Mouse (Mus musculus) testis, postnatal 14 days (tissue): ENCODE measurements around the gene Cpa5.

ENCODE experiments used
- DNase-seq: peaks from one replicate; pipeline ENCODE4 v3.0.0; 2021; ENCODE audit warnings: low spot score

Cpa5 gene

GRCm38 (mm10) chr6:30604342-30604867 lies 6.4 kb upstream of the Cpa5 start:
- no peak for DNase-seq

GRCm38 (mm10) chr6:30605111-30605510 lies 5.7 kb upstream of the Cpa5 start:
- DNase-seq: no peak

DNA sequence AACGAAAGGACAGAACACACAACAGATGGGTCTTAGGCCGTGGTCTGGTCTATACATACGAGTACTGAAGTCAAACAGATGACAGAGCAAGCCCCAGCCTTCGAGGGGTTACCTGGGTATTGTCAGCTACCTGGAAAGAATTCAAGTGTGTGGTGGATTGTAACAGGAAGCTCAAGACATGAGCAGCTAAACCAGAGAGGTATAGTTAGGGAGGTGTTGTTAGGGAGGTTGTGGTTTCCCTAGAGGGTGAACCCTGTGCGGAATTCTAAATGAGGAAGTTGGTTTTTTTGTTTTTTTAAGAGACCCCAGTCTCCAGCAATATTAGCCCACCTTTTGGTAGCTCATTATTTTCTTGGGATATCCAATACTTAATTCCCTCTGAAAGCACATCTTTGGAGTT lies 5.1 kb upstream of the Cpa5 start:
- no peak for DNase-seq

DNA sequence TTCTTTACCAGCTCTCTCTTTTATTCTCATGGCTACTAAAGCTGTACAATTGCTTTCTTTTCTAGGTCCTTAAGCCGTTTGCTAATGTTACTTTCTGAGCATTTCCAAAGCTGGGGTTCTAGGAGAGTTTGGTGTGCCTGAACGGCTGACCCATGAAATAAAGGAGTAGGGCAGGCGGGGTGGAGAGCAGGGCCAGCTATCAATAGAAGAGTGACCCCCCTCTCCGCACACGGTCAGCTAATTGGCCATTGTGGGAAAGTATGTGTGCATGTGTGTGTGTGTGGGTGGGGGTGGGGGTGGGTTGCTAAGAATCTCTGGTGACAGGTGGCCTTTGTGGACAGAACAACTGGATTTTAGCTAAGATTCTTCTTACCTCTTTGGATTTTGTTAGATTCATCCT lies 402 bp downstream of the Cpa5 start:
- no peak for DNase-seq

GRCm38 (mm10) chr6:30614251-30614650 lies 3.4 kb downstream of the Cpa5 start:
- DNase-seq: no peak

DNA sequence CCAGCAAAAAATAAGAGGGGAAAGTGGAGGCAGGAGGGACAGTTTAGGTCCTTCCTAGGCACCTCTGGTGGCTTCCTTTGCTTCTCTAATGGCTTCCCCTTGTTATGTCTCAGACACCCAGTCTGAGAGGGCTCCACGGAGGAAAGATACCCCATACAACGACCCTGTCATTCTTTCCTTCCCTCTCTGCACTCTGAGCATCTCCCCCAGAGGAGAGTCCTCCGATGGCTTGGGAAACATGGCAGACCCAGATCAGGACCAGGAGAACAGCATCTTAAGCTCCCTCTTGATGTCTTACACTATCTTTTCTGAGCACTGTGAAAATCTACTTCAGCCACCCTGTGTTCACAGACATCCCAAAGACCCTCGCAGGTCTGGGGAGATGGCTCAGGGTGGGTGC lies 4.9 kb downstream of the Cpa5 start:
- no peak for DNase-seq

- DNase-seq: no peak
Measured at GRCm38 (mm10) chr6:30616491-30616941, 5.7 kb downstream of the Cpa5 start.

DNA sequence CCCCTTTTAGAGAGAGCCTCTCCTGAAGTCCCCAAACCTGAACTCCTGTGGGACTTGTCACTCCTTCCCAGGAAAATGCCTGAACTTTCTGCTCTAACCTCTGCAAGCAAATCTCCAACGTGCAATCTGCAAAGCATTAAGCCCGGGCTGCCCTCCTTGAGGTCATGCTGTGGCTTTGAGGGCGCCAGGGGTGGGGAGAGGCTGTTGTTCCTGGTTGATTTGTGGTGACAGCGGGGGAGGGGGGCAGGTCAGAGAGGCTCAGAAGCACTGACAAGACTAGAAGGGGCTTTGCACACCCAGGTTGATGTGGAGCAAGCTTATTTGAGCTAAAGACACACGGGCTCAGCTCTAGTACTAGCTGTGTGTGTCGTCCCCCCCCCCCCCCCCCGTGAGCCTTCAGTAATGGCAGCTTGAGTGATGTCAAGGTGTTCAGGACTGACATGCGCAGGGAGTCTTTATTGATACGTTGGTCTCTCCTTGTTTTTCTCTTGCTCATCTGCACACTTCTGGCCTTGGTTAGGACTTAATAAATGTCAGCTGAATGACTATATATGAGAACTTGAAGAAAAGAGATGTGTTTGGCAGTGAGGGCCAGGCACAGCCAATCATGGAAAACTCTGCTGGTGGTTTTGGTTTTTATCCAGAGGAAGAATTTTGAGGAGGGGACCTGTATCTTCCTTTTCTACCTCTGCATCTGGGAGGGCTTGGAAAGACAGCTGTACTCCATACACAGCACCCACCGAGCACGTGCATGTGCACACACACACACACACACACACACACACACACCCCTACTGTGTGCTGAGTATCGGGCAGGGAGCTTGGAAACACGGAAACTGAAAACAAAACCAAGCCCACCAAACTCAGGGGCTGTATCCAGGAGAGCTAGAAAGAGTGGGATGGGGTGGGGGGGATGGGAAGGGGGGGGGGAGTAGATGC lies 6.5 kb downstream of the Cpa5 start:
- DNase-seq: no peak

GRCm38 (mm10) chr6:30617959-30618590 lies 7.3 kb downstream of the Cpa5 start:
- no peak for DNase-seq

- DNase-seq: no peak
Measured at GRCm38 (mm10) chr6:30618735-30619134, 7.9 kb downstream of the Cpa5 start.

DNA sequence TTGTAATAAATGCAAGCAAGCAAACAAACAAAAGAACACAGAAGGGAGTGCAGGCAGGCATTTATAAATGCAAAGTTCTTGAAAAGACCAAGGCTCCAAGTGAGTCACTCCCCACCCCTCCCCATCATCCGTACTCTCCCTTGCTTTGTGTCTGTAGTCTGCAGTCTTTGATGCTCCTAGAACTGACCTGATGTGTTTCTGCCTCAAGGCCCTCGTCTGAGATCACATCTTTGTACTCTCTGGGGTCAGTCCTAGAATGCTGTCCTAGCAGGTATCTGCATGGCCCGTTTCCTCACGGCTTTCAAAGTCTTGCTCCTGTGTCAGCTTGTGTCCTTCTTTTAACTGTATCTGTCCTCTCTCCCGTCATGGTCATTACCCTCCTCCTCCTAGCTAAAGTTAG lies 8.8 kb downstream of the Cpa5 start:
- no peak for DNase-seq

- no peak for DNase-seq
Measured at GRCm38 (mm10) chr6:30620591-30620990, 9.8 kb downstream of the Cpa5 start.

DNA sequence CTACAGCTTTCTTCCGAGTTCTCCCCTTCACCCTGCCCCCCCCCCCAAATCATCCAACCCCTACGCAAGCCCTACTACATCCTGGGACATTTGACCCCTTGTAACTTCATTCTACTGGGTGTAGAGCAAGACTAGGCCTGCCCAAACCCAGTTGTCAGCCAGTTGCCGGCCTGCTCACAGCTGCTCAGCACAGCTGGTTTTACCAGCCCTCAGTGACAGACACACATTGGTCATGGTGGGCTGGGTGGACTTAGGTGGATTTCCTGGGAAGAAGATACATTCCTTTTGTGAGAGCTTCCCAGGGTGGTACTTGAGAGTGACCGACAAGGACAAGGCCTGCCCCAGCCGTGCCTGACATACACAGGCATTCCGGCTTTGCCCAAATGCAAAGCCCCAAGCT lies 10.2 kb downstream of the Cpa5 start:
- DNase-seq: no peak

DNA sequence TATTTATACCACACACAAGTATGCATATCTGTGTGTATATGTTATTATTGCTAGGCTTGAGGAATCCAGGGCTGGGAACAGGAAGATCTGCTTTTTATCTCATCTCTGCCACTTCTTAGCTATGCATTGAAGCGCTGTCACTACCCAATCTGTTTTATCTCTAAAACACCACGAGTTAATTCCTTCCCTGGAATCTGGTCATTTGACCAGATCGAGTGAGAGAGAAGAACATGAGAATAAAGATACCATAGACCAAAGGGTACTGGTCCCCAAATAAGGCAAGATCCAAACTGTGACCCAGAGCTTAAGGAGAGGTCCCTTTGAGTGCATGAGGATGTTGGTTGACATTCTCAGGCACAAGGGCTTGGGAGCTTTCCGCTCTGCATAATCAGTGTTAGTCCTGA lies 11.2 kb downstream of the Cpa5 start:
- no peak for DNase-seq

DNA sequence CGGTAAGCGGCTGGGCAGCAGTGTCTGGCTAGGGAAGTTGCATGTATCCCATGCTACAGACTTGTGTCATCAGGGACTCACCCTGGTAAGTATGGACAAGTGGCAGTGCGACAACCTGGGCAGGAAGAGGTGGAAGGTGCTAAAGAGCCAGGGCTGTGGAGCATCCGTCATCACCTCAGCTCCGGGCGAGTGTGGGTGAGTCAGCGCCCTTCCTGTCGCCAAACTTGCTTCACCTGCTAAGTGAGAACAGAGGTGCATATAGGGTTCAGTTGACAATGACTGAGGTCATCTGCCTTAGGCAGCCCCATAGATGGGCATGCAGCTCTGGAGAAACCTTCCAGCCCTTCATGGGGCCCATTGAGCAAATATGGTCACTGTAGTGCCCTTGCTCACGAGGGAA lies 14.0 kb downstream of the Cpa5 start:
- no peak for DNase-seq

DNA sequence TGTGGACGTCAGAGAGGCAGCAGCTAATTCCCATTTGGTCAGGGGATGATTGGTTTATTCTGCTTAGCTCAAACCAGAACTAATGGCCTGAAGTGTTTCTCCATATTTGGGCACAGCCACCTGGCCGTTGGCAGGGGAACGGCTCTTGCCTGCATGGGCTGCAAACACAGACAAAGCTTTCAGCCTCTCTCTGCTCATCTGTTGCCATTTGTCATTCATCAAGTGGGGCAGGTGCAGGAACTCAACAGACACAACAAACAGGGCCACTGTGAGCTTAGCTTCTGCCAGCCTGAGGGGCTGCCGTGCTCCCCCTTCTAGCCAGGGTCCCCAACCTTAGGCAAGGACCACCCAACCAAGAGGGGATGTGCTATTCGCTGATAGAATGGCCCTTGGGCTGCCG lies 17.3 kb downstream of the Cpa5 start:
- no peak for DNase-seq

GRCm38 (mm10) chr6:30629989-30630388 lies 19.2 kb downstream of the Cpa5 start:
- no peak for DNase-seq

DNA sequence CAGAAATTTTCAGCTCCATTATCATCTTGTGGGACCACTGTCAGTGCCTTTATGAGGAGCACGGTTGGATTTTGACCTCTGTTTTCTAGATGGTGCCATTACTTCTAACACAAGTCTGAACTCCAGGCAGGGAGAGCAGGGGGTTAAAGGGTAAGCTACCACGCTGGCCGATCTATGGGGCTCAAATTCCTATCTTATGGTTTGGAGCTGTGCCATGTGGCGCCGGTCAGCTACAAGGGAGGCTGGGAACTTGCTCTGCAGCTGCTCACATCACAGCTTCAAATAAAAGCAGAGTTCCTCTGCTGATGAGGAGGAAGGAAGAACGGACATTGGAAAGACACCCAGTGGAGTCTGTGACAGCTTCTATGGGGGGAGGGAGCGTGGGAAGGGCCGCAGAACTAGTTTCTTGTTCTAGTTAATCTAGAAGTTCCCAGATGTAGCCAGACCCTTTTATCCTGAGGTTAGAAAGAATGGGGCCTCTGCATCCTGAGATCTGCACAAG lies 24.6 kb downstream of the Cpa5 start:
- no peak for DNase-seq

DNA sequence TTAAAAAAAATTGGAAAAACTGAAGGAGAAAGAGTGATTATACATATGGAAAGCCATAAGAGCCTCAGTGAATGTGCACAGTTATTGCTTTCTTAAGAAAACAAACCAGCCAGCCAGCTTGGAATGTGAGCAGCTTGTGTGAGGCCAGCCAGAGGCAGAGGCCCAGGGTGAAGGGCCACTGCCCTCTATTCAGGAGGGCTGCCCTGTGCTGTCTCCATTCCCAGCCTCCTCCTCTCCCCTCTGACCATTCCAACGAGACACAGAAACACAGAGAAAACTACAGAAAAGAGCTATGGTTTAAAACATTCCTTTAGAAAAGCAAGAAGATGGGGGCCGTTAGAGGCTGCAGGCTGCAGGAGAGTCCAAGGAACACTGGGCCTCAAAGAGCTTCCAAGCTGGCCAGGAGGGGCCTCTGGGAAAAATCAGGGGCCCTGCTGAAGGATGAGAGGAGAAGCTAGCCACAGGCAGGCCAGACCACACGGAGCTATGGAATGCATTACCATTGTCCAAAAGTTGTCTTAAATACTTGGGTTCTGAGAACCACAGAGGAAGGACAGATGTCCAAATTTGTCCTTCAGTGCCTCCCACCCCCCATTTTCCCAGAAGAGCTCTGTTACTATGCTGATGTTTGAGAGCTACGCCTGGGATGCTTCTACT lies 25.5 kb downstream of the Cpa5 start:
- no peak for DNase-seq

DNA sequence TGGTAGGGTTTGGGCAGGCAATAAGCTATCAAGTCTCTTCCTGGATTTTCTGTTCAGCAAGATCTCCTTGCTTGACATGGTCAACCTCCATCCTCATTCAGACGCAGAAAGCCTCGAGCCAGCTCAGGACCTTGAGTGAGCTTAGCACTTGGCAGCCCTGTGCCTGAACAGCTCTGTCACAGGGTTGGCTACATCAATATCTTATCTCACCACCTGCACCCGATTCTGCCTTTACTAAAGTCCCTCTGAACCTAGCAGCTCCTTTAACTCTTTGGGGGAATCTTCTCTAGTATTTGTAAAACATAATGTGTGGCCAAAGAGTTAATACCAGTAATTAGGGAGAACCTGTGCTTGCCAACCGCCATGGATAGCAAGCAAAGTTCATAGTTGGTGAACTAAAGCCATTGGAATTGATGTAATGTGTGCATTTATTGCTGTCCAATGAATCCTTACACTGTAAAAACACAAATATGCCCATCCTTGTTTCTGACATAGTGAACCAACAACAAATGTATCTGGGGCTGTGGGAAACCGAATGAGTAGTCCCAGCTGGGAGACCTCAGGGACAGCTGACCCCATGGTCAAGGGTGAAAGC lies 28.0 kb downstream of the Cpa5 start, which contains the start of gene Cpa1:
Cpa1 (plus strand) TSS at position 545 of the 595 bp plus-strand sequence.
- no peak for DNase-seq

DNA sequence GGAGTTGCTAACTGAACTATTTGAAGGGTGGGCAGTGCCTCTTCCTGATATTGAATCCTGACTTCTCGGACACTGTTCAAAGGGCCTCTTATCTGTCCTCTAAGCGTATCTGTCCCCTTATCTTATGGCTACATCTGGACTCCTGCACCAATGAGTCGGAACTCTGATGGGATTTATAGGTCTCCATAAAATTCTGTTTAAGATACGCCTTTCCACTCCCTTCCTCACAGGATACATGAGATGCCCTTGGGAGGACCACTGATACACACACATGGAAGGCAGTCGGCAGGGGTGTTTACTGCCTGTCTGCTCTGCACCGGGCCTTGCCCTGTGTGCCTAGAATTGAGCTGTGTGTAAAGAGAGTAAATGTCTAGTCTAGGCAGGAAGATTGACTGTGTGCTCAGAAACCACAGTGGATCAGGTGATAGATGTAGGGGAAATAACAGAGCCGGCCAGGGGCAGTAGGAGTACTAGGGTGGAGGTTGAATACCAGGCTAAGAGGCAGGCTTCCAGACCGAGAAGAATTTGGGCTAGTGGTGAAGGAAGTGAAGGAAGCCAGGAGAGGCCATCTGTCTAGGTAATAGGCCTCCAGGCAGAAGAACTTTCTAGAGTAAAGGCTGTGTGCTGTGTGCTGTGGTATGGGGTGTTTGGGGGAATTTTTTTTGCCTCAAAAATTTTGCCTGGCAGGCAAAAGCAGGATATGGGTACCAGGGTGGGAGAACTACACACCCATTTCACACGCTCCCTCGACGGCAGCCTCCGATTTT lies 33.1 kb downstream of the Cpa5 start:
- DNase-seq: no peak
